Mouse (Mus musculus) heart, postnatal 25 days (tissue): ENCODE measurements around the gene Ankrd27. TPM values are rescaled to one million over a fixed set of nuclear protein-coding genes. Genes with fewer than 3 reads are reported as not detected.

Experiments used
- DNase-seq: peaks from one replicate; pipeline ENCODE4 v3.0.0; 2022; ENCODE audit warnings: low spot score
- intact Hi-C: fragments of 180-260 bp; cut with DNase I; formaldehyde crosslinking; loops from one replicate; pipeline ENCODE4 v1.15.1; 2025
- total RNA-seq, 2 experiments: library from RNA; stranded (reverse); gene quantifications; 2 replicates each; pipeline ENCODE4 v1.2.3; 2021

Ankrd27 gene
- total RNA-seq, 2 experiments from 2014 or later = 12.3 to 12.6 TPM

- no peak for DNase-seq
- intact Hi-C loops = no loop called here
Observed at GRCm38 (mm10) chr7:35678976-35679375, 92.9 kb downstream of the Ankrd27 start.

- no peak for DNase-seq
- intact Hi-C loops = loop anchor here (10.0 kb wide), 1 partner anchor 193 kb away; no protein-coding TSS in a partner anchor
Observed at GRCm38 (mm10) chr7:35681559-35681958, 95.5 kb downstream of the Ankrd27 start.

GRCm38 (mm10) chr7:35683409-35684122, 97.5 kb downstream of the Ankrd27 start:
- intact Hi-C loops = loop anchor here (10.0 kb wide), 1 partner anchor 191 kb away; no protein-coding TSS in a partner anchor
- no peak for DNase-seq

GRCm38 (mm10) chr7:35686216-35686615, 100.2 kb downstream of the Ankrd27 start:
- no peak for DNase-seq
- intact Hi-C loops = loop anchor here (2.0 to 10.0 kb wide), 2 partner anchors 55 to 189 kb away; no protein-coding TSS in a partner anchor

GRCm38 (mm10) chr7:35686756-35687155, 100.7 kb downstream of the Ankrd27 start:
- DNase-seq = no peak
- intact Hi-C loops = loop anchor here (2.0 to 10.0 kb wide), 2 partner anchors 54 to 188 kb away; no protein-coding TSS in a partner anchor

- intact Hi-C loops = loop anchor here (2.0 to 10.0 kb wide), 2 partner anchors 54 to 188 kb away; no protein-coding TSS in a partner anchor
- DNase-seq = no peak
Observed at GRCm38 (mm10) chr7:35687229-35687628, 101.2 kb downstream of the Ankrd27 start.

- intact Hi-C loops = loop anchor here (10.0 kb wide), 1 partner anchor 187 kb away; no protein-coding TSS in a partner anchor
- DNase-seq = no peak
Observed at GRCm38 (mm10) chr7:35688276-35688675, 102.2 kb downstream of the Ankrd27 start.

Other genes starting within 250 kb of the Ankrd27 start
- gene Faap24, start 189.4 kb upstream of the Ankrd27 start, total RNA-seq = 1 to 10 TPM; 1.6 to 2.1 TPM
- gene Cep89, start 189.2 kb upstream of the Ankrd27 start, total RNA-seq = 10 to 100 TPM; 14.1 to 18.9 TPM
- not detected for gene Slc7a9, start 137.4 kb upstream of the Ankrd27 start, total RNA-seq
- under 1 TPM in 1 of 2 experiments, not detected in 1; 0.42 TPM for gene Tdrd12, start 48.5 kb upstream of the Ankrd27 start, total RNA-seq
- gene Nudt19, start 29.9 kb upstream of the Ankrd27 start, total RNA-seq = 10 to 100 TPM; 75.1 to 83.7 TPM
- gene Rgs9bp, start 662 bp upstream of the Ankrd27 start, total RNA-seq = under 1 TPM; 0.03 to 0.06 TPM
- gene Pdcd5, start 61.3 kb downstream of the Ankrd27 start, total RNA-seq = 100 to 1,000 TPM in 1 of 2 experiments, 10 to 100 TPM in 1; 95.0 to 104 TPM
- gene Dpy19l3, start 168.2 kb downstream of the Ankrd27 start, total RNA-seq = 1 to 10 TPM; 2.1 to 4.6 TPM
- gene Zfp507, start 216.8 kb downstream of the Ankrd27 start, total RNA-seq = 10 to 100 TPM; 11.3 to 12.3 TPM